Mouse (Mus musculus): ENCODE results near the gene Pdcd2l.

The Pdcd2l gene

GRCm38 (mm10) chr7:34196132-34197128 lies at the start of gene Pdcd2l:
Gene Pdcd2l (minus strand): TSS chr7:34196661.
- DNase-seq (ENCODE audit: low read depth, low spot score): peak; percentile 89

GRCm38 (mm10) chr7:34242176-34242575 lies 45.7 kb upstream of the Pdcd2l start:
- no peak for DNase-seq (ENCODE audit: low read depth, low spot score)

GRCm38 (mm10) chr7:34238086-34238485 lies 41.6 kb upstream of the Pdcd2l start:
- DNase-seq (ENCODE audit: low read depth, low spot score): no peak

- no peak for DNase-seq (ENCODE audit: low read depth, low spot score)
Observed at GRCm38 (mm10) chr7:34235602-34236001, 39.1 kb upstream of the Pdcd2l start.

GRCm38 (mm10) chr7:34234610-34235561 lies 38.4 kb upstream of the Pdcd2l start:
- DNase-seq (ENCODE audit: low read depth, low spot score): no peak

- DNase-seq (ENCODE audit: low read depth, low spot score): peak; percentile 98
Observed at GRCm38 (mm10) chr7:34233909-34234609, 37.6 kb upstream of the Pdcd2l start.

- no peak for DNase-seq (ENCODE audit: low read depth, low spot score)
Observed at GRCm38 (mm10) chr7:34232785-34233725, 36.6 kb upstream of the Pdcd2l start.

GRCm38 (mm10) chr7:34230116-34230515 lies 33.7 kb upstream of the Pdcd2l start, which contains the start of gene Gpi1:
Gene Gpi1 (minus strand): TSS chr7:34230336.
- DNase-seq (ENCODE audit: low read depth, low spot score): peak; percentile 95

- DNase-seq (ENCODE audit: low read depth, low spot score): peak; percentile 59
Observed at GRCm38 (mm10) chr7:34229691-34230111, 33.2 kb upstream of the Pdcd2l start.

- DNase-seq (ENCODE audit: low read depth, low spot score): no peak
Observed at GRCm38 (mm10) chr7:34229153-34229552, 32.7 kb upstream of the Pdcd2l start.

- DNase-seq (ENCODE audit: low read depth, low spot score): peak; percentile 84
Observed at GRCm38 (mm10) chr7:34228641-34229040, 32.2 kb upstream of the Pdcd2l start.

GRCm38 (mm10) chr7:34226846-34227245 lies 30.4 kb upstream of the Pdcd2l start:
- no peak for DNase-seq (ENCODE audit: low read depth, low spot score)

GRCm38 (mm10) chr7:34226086-34226485 lies 29.6 kb upstream of the Pdcd2l start:
- DNase-seq (ENCODE audit: low read depth, low spot score): peak; percentile 74

- DNase-seq (ENCODE audit: low read depth, low spot score): no peak
Observed at GRCm38 (mm10) chr7:34224308-34224707, 27.8 kb upstream of the Pdcd2l start.

GRCm38 (mm10) chr7:34222340-34222739 lies 25.9 kb upstream of the Pdcd2l start:
- DNase-seq (ENCODE audit: low read depth, low spot score): no peak

- DNase-seq (ENCODE audit: low read depth, low spot score): no peak
Observed at GRCm38 (mm10) chr7:34221594-34222250, 25.3 kb upstream of the Pdcd2l start.

GRCm38 (mm10) chr7:34218496-34218895 lies 22.0 kb upstream of the Pdcd2l start:
- DNase-seq (ENCODE audit: low read depth, low spot score): no peak

- no peak for DNase-seq (ENCODE audit: low read depth, low spot score)
Observed at GRCm38 (mm10) chr7:34216474-34216873, 20.0 kb upstream of the Pdcd2l start.

GRCm38 (mm10) chr7:34215481-34215880 lies 19.0 kb upstream of the Pdcd2l start:
- DNase-seq (ENCODE audit: low read depth, low spot score): peak; percentile 94

- no peak for DNase-seq (ENCODE audit: low read depth, low spot score)
Observed at GRCm38 (mm10) chr7:34214644-34215043, 18.2 kb upstream of the Pdcd2l start.
